Mouse (Mus musculus): ENCODE results near the gene Atp11a.

GRCm38 (mm10) chr8:12757231-12757940, 572 bp downstream of the Atp11a start:
- TF ChIP-seq CTCF (IDR thresholded peaks at IDR 0.05) (no peak), EP300 (IDR thresholded peaks at IDR 0.05) (no peak)

Measured in lung, postnatal 0 days (tissue).